Mouse (Mus musculus): ENCODE measurements around the gene Gm498. TPM values are rescaled to one million over a fixed set of nuclear protein-coding genes. Genes with fewer than 3 reads are reported as not detected.

Gene Gm498
- polyA plus RNA-seq, 2 experiments, result not detected

DNA sequence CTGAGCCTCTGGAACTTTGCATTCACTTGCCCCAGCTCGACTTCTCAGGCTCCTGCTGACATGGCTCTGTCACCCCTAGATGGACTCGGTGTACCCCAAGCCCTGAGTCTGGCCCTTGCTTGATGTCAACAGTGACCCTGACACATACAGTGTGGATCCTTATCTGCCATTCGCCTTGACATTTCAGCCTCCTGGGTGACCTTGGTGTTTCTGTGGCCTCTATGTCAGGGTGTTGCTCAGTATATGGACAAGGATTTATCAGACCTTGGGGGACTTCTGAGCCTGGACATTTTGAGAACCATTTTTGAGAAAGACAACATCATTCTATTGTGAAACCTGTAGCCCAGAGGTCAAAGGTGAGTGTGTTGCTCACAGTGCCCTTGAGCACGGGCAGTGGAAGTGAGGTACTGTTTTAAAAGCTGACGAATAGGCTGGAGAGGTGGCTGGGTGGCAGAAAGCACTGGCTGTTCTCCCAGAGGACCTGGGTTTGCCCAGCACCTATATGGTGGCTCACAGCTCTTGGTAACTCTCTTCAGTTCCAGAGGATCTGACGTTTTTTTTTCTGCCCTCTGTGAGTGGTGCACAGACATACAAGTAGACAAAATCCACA is 33.0 kb upstream of the Gm498 start:
- Histone ChIP-seq H3K4me1 (replicated peaks; ENCODE audit: control insufficient read depth in 2 of 2, insufficient read depth in 2 of 2, low read length in 1 of 2) (peaks cover 0 to 23% of the 10 kb centered on the region in 2 experiments; a peak in 3 of 4 replicates), H3K36me3 (replicated peaks; ENCODE audit: control insufficient read depth, insufficient read depth, low read depth) (no peaks in the 10 kb centered on the region), H3K27ac (no peak overlapping the region), H3K4me2 (ENCODE audit: low read depth) (peak overlapping the region; percentile 9; the same call in 1 of the 2 replicates), H3K9me3 (ENCODE audit: control insufficient read depth, low read length) (no peaks in the 10 kb centered on the region), H3K9ac (replicated peaks) (no peak overlapping the region), H3K4me3 (ENCODE audit: insufficient read depth in 1 of 2, low read depth in 2 of 2, low read length in 2 of 2) (no peak overlapping the region), H3K27me3 (ENCODE audit: control insufficient read depth, insufficient read depth, low read length) (no peaks in the 10 kb centered on the region)
- 51% methylated on average over 6 of the region's 6 CpGs for WGBS (ENCODE audit: insufficient replicate concordance)
- TF ChIP-seq EP300 (IDR thresholded peaks at IDR 0.05; ENCODE audit: low read depth) (no peak), CTCF (IDR thresholded peaks at IDR 0.05; ENCODE audit: low read depth) (no peak)
- DNase-seq (ENCODE audit: low read depth in 3 of 3, low spot score in 3 of 3) (no peak), ATAC-seq (ENCODE audit: insufficient read depth) (no peak)

DNA sequence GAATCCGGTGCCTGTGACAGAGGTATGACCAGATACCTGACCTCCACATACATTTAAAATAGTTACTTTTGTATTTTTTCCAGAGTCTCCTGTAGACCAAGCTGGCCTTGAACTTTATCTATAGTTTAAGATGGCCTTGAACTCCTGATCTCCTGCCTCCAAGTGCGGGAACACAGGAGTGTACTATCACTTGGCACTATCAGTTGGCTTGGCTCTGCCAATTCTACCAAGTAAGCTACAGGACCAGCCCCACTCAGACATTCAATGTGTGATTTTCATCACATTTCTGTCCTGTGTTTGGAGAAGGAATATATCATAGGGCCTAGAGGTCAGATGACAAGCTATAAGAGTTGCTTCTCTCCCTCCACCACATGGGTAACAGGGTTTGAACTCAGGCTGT is 32.3 kb upstream of the Gm498 start:
- H3K27ac ChIP-seq, result no peak overlapping the region
- H3K4me1 ChIP-seq (replicated peaks; ENCODE audit: control insufficient read depth in 2 of 2, insufficient read depth in 2 of 2, low read length in 1 of 2), result peaks cover 0 to 20% of the 10 kb centered on the region in 2 experiments; a peak in 3 of 4 replicates
- WGBS (ENCODE audit: insufficient replicate concordance), result 60% methylated on average over 2 of the region's 2 CpGs

DNA sequence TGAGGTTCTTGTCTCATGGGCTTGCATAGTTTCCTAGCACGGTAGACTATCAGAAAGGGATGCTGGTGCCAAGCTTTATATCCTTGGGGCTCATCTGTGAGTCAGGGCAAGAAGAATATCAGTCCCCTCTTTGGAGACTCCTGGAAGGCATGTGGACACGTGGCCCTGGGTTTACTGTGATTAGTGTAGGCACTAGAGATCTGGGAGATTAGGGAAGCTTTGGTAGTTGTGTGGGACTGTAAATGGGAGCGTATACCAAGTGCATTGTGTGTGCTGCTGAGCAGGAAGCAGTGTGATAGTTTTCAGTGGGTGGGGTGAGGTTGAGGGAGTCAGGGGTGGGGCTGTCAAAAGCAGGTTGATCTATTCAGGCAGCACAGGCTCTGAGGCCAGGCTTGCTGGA is 31.7 kb upstream of the Gm498 start:
- no peaks in the 10 kb centered on the region for H3K27me3 ChIP-seq (ENCODE audit: control insufficient read depth, insufficient read depth, low read length)
- H3K9me3 ChIP-seq (ENCODE audit: control insufficient read depth, low read length), result no peaks in the 10 kb centered on the region
- no peaks in the 10 kb centered on the region for H3K36me3 ChIP-seq (replicated peaks; ENCODE audit: control insufficient read depth, insufficient read depth, low read depth)
- TF ChIP-seq CTCF (IDR thresholded peaks at IDR 0.05; ENCODE audit: low read depth) (no peak), EP300 (IDR thresholded peaks at IDR 0.05; ENCODE audit: low read depth) (no peak)
- ATAC-seq (ENCODE audit: insufficient read depth) (no peak), DNase-seq (ENCODE audit: low read depth in 3 of 3, low spot score in 3 of 3) (no peak)
- H3K9ac ChIP-seq (replicated peaks), result no peak overlapping the region
- no peak overlapping the region for H3K4me3 ChIP-seq (ENCODE audit: insufficient read depth in 1 of 2, low read depth in 2 of 2, low read length in 2 of 2)
- peaks cover 0 to 20% of the 10 kb centered on the region in 2 experiments; a peak in 3 of 4 replicates for H3K4me1 ChIP-seq (replicated peaks; ENCODE audit: control insufficient read depth in 2 of 2, insufficient read depth in 2 of 2, low read length in 1 of 2)
- 47% methylated on average over 3 of the region's 3 CpGs for WGBS (ENCODE audit: insufficient replicate concordance)
- H3K4me2 ChIP-seq (ENCODE audit: low read depth), result no peak overlapping the region
- no peak overlapping the region for H3K27ac ChIP-seq

More for the DNA sequence above, 32.3 kb upstream of the Gm498 start:
- Histone ChIP-seq H3K27me3 (ENCODE audit: control insufficient read depth, insufficient read depth, low read length) (no peaks in the 10 kb centered on the region), H3K4me2 (ENCODE audit: low read depth) (no peak overlapping the region), H3K36me3 (replicated peaks; ENCODE audit: control insufficient read depth, insufficient read depth, low read depth) (no peaks in the 10 kb centered on the region), H3K4me3 (ENCODE audit: insufficient read depth in 1 of 2, low read depth in 2 of 2, low read length in 2 of 2) (no peak overlapping the region), H3K9me3 (ENCODE audit: control insufficient read depth, low read length) (no peaks in the 10 kb centered on the region), H3K9ac (replicated peaks) (no peak overlapping the region)
- no peak for ATAC-seq (ENCODE audit: insufficient read depth)
- no peak for DNase-seq (ENCODE audit: low read depth in 3 of 3, low spot score in 3 of 3)
- TF ChIP-seq EP300 (IDR thresholded peaks at IDR 0.05; ENCODE audit: low read depth) (no peak), CTCF (IDR thresholded peaks at IDR 0.05; ENCODE audit: low read depth) (no peak)

DNA sequence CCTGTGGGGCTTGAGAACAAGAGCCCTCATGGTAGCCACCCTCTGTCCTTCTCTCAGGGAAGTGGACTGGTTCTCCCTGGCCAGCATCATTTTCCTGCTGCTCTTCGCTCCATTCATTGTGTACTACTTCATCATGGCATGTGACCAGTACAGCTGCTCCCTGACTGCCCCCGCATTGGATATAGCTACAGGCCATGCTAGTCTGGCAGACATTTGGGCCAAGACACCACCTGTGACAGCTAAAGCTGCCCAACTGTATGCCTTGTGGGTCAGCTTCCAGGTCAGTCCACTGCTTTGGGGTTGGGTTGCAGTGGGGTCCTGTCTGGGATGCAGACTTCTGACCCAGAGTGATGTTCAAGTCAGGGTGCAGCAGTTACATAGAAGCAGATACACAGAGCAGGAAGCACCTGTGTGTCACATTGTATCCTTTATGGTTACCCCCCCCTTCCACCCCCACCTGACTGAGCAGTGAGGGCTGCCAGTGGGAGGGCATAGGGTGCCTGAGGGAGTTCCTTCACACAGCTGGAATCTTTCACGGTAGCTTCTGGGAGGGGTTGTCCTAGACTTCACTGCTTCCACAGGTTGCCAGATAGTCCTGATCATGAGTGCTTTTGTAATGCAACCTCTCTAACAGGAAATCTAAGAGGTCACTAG is 28.8 kb upstream of the Gm498 start:
- H3K4me3 ChIP-seq (ENCODE audit: insufficient read depth in 1 of 2, low read depth in 2 of 2, low read length in 2 of 2), result no peak overlapping the region
- no peak for TF ChIP-seq CTCF (IDR thresholded peaks at IDR 0.05; ENCODE audit: low read depth)
- peaks cover 0 to 12% of the 10 kb centered on the region in 2 experiments; a peak in 1 of 4 replicates for H3K4me1 ChIP-seq (replicated peaks; ENCODE audit: control insufficient read depth in 2 of 2, insufficient read depth in 2 of 2, low read length in 1 of 2)
- no peak overlapping the region for H3K4me2 ChIP-seq (ENCODE audit: low read depth)
- 63% methylated on average over 3 of the region's 3 CpGs for WGBS (ENCODE audit: insufficient replicate concordance)
- no peak overlapping the region for H3K27ac ChIP-seq
- no peak for DNase-seq (ENCODE audit: low read depth in 3 of 3, low spot score in 3 of 3)
- ATAC-seq (ENCODE audit: insufficient read depth), result no peak
- no peaks in the 10 kb centered on the region for H3K27me3 ChIP-seq (ENCODE audit: control insufficient read depth, insufficient read depth, low read length)
- no peaks in the 10 kb centered on the region for H3K9me3 ChIP-seq (ENCODE audit: control insufficient read depth, low read length)
- H3K9ac ChIP-seq (replicated peaks), result no peak overlapping the region
- H3K36me3 ChIP-seq (replicated peaks; ENCODE audit: control insufficient read depth, insufficient read depth, low read depth), result peaks cover 2% of the 10 kb centered on the region

DNA sequence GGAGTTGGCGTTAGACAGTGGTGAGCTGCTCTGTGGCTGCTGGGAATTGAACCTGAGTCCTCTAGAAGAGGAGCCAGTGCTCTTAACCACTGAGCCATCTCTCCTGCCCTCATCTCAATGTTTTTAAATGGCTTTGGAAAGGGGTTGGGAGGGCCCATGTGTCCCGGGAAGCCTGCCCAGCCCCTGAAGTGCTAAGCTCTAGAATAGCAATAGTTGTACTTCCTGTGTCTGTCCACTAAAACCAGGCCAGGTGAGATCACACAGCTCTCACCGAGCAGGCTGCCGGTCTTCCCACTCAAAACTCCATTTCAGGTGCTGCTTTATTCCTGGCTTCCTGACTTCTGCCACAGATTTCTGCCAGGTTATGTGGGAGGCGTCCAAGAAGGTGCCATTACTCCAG is 26.5 kb upstream of the Gm498 start:
- ATAC-seq (ENCODE audit: insufficient read depth) (no peak), DNase-seq (ENCODE audit: low read depth in 3 of 3, low spot score in 3 of 3) (no peak)
- TF ChIP-seq EP300 (IDR thresholded peaks at IDR 0.05; ENCODE audit: low read depth), result no peak
- TF ChIP-seq CTCF (IDR thresholded peaks at IDR 0.05; ENCODE audit: low read depth), result no peak
- Histone ChIP-seq H3K4me2 (ENCODE audit: low read depth) (no peak overlapping the region), H3K4me3 (ENCODE audit: insufficient read depth in 1 of 2, low read depth in 2 of 2, low read length in 2 of 2) (no peak overlapping the region), H3K27ac (no peak overlapping the region), H3K9ac (replicated peaks) (no peak overlapping the region), H3K9me3 (ENCODE audit: control insufficient read depth, low read length) (no peaks in the 10 kb centered on the region), H3K27me3 (ENCODE audit: control insufficient read depth, insufficient read depth, low read length) (no peaks in the 10 kb centered on the region), H3K4me1 (replicated peaks; ENCODE audit: control insufficient read depth in 2 of 2, insufficient read depth in 2 of 2, low read length in 1 of 2) (peaks cover 0 to 4% of the 10 kb centered on the region in 2 experiments; a peak in 1 of 4 replicates), H3K36me3 (replicated peaks; ENCODE audit: control insufficient read depth, insufficient read depth, low read depth) (peaks cover 8% of the 10 kb centered on the region)
- 76% methylated on average over 5 of the region's 5 CpGs for WGBS (ENCODE audit: insufficient replicate concordance)
